Mouse (Mus musculus) heart, adult 11 months (tissue): ENCODE measurements at regions not wholly inside any gene's neighbourhood (a gene's known extent, or its start where the extent isn't known, plus 50 kb on each side); places are given as distances from the start of the nearest gene placed in this dataset.
"Not testable (repeated sequence)": the region's sequence is repeated elsewhere in the genome, so short reads cannot be mapped to it uniquely, and the experiment has no call there.

Experiments
- DNase-seq: peaks from one replicate; pipeline ENCODE4 v3.0.0; 2022

- no peak for DNase-seq
Measured at GRCm38 (mm10) chr17:82366001-82366400, 627.8 kb upstream of the Slc8a1 start.

DNA sequence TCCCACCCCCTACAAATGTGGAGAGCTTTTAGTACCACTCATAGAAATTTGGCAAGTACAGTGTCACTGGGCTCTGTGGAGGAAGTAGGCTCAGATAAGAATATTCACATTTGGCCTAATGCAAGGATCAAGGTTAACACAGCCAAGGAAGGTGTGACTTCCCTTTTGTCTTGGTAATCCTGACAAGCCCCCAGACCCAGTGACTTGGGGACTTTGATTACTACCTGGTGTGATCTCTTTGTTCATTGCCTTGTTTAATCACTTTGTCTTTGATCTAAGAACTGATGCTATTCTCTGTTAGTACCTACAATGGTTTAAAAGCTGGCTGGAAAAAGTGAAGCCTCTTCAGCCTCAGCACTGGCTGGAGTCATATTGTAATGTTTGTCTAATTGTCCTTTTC is 610.5 kb upstream of the Slc8a1 start:
- no peak for DNase-seq

GRCm38 (mm10) chr17:82331429-82331828 is 593.3 kb upstream of the Slc8a1 start:
- DNase-seq = no peak

- DNase-seq = no peak
Measured at GRCm38 (mm10) chr17:82312191-82312590, 574.0 kb upstream of the Slc8a1 start.

- DNase-seq = no peak
Measured at GRCm38 (mm10) chr17:82306347-82306746, 568.2 kb upstream of the Slc8a1 start.

- no peak for DNase-seq
Measured at GRCm38 (mm10) chr17:82277728-82278127, 539.6 kb upstream of the Slc8a1 start.

- DNase-seq = no peak
Measured at GRCm38 (mm10) chr17:82273946-82274345, 535.8 kb upstream of the Slc8a1 start.

DNA sequence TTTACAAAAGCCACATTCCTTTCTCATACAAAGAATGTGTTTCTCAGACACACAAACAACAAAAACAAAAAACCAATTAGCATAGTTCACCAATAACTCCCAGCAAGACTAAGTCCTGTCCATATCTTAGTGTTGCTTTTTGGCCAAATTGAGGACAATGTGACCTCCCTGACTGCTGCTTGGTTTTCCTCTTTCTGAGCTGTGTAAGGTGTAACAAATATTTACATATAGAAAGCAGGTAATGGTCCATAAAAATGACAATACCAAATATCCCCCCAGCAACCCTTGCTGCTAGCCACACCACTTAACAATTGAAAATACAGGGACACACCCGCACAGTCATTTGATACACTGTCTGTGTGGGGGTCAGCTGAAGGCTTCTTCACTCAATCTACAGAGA is 534.7 kb upstream of the Slc8a1 start:
- DNase-seq = no peak

GRCm38 (mm10) chr17:82266842-82267241 is 528.7 kb upstream of the Slc8a1 start:
- DNase-seq = not testable (repeated sequence)

DNA sequence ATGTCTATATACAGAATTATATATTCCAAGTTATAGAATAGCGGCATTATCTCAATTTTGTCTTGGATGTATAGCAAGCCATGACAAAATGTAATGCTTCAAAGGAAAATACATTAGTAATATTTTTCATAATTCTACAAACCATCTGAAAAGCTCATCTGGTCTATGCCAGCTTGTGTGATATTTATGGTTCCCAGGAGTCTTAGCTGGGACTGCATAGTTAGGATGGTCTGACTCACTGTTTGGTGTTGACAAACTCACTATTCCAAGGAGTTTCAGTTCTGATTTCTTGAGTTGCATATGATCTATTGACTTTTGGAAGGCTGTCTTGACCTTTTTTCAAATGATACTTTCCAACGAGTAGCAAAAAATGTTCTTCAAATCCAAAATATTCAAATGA is 514.2 kb upstream of the Slc8a1 start:
- DNase-seq = no peak

GRCm38 (mm10) chr17:82251841-82252240 is 513.7 kb upstream of the Slc8a1 start:
- DNase-seq = no peak

DNA sequence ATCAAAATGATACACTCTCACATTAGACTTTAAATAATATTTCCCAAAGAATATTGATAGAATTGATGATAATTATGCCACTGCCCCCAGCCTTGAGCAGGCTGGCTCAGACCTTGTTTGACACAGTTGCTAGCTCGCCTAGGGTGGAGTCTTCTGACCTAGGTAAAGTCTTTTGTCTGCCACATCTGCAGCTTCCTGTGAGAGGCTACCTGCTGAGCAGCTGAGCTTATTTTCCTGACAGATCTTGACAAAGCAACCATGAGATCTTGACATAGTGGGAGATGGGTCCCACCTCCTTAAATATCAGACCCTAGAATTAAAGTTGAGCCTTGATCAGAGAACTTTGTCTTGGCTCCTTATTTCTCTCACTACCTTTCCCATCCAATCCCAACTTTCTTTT is 500.2 kb upstream of the Slc8a1 start:
- DNase-seq = no peak

GRCm38 (mm10) chr17:82237456-82237855 is 499.3 kb upstream of the Slc8a1 start:
- no peak for DNase-seq

- DNase-seq = no peak
Measured at GRCm38 (mm10) chr17:82215728-82216623, 477.8 kb upstream of the Slc8a1 start.

DNA sequence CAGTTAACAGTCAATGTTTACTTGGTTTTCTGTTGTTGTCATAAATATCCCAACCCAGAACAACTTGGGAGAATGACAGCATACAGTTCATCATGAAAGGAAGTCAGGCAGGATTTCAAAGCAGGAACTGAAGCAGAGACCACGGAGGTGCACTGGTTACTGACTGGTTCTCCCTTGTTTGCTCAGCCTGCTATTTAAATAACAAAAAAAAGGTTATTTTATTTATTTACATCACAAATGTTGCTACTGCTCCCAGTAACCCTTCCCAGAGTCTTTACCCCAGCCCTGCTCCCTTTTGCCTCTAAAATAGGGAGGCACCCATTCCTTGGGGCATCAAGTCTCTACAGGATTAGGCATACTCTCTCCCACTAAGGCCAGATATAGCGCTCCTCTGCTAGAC is 461.8 kb upstream of the Slc8a1 start:
- no peak for DNase-seq

- no peak for DNase-seq
Measured at GRCm38 (mm10) chr17:82199031-82199642, 461.0 kb upstream of the Slc8a1 start.

- DNase-seq = no peak
Measured at GRCm38 (mm10) chr17:82184261-82184660, 446.1 kb upstream of the Slc8a1 start.

GRCm38 (mm10) chr17:82171216-82171615 is 433.0 kb upstream of the Slc8a1 start:
- no peak for DNase-seq

GRCm38 (mm10) chr17:82153446-82153845 is 415.3 kb upstream of the Slc8a1 start:
- no peak for DNase-seq

- no peak for DNase-seq
Measured at GRCm38 (mm10) chr17:82134843-82135242, 396.7 kb upstream of the Slc8a1 start.

- no peak for DNase-seq
Measured at GRCm38 (mm10) chr17:82132941-82133340, 394.8 kb upstream of the Slc8a1 start.

- DNase-seq = no peak
Measured at GRCm38 (mm10) chr17:82087141-82087540, 349.0 kb upstream of the Slc8a1 start.

- DNase-seq = no peak
Measured at GRCm38 (mm10) chr17:82080301-82080700, 342.1 kb upstream of the Slc8a1 start.
